Comparison of ENCODE assay signal across 15 mouse cellular contexts in genomic region chr1:80073950-80074349, GRCm38 (mm10).
DNase-seq lines count a peak whose midpoint lies in the region; ATAC-seq lines count a peak whose summit lies in the region.
"Had no signal": no experiment of that assay in that cellular context is flagged by ENCODE, and none has a peak within 500 bp of the region (broad histone marks: within the 10 kb centered on the region; RNA-seq: fewer than 3 reads in every experiment).

No protein-coding gene starts in this region.

- 88% methylated on average over 3 of the region's 3 CpGs for WGBS in heart, embryonic 12.5 days
- 86% methylated on average over 3 of the region's 3 CpGs for WGBS in liver, embryonic 11.5 days

- H3K27ac ChIP-seq in heart, embryonic 12.5 days (ENCODE audit: poor library complexity, severe bottlenecking) = no peak overlapping the region
- H3K27ac ChIP-seq in liver, embryonic 11.5 days (ENCODE audit: low read depth, low read length) = no peak overlapping the region
- H3K27ac ChIP-seq: embryonic facial prominence, embryonic 12.5 days; hindbrain, embryonic 13.5 days; kidney, embryonic 15.5 days; midbrain, embryonic 15.5 days; stomach, embryonic 15.5 days had no signal

- H3K4me2 ChIP-seq in heart, embryonic 12.5 days = no peak overlapping the region
- H3K4me2 ChIP-seq in liver, embryonic 11.5 days = no peak overlapping the region
- H3K4me2 ChIP-seq: embryonic facial prominence, embryonic 12.5 days; hindbrain, embryonic 13.5 days; kidney, embryonic 15.5 days; midbrain, embryonic 15.5 days; stomach, embryonic 15.5 days had no signal

- H3K9me3 ChIP-seq in heart, embryonic 12.5 days (replicated peaks) = no peaks in the 10 kb centered on the region
- no peaks in the 10 kb centered on the region for H3K9me3 ChIP-seq in liver, embryonic 11.5 days (ENCODE audit: control insufficient read depth, low read length)
- H3K9me3 ChIP-seq: embryonic facial prominence, embryonic 12.5 days; hindbrain, embryonic 13.5 days; kidney, embryonic 15.5 days; midbrain, embryonic 15.5 days; stomach, embryonic 15.5 days had no signal

- no peak for ATAC-seq in heart, embryonic 12.5 days (ENCODE audit: insufficient number of reproducible peaks, low FRiP score)
- ATAC-seq in liver, embryonic 11.5 days (replicated peaks; ENCODE audit: low FRiP score) = no peak
- ATAC-seq: midbrain, embryonic 15.5 days had no signal

- no peaks in the 10 kb centered on the region for H3K36me3 ChIP-seq in heart, embryonic 12.5 days
- H3K36me3 ChIP-seq in liver, embryonic 11.5 days (ENCODE audit: control insufficient read depth, insufficient read depth, low read length) = no peaks in the 10 kb centered on the region
- H3K36me3 ChIP-seq: embryonic facial prominence, embryonic 12.5 days; hindbrain, embryonic 13.5 days; kidney, embryonic 15.5 days; midbrain, embryonic 15.5 days; stomach, embryonic 15.5 days had no signal

- peak; percentile 77 for DNase-seq in heart, adult 11 months
- DNase-seq in layer of hippocampus, adult 9-11 months = peak; percentile 43
- no peak for DNase-seq in layer of hippocampus, postnatal 36 days
- DNase-seq in right cerebral cortex, adult 18-20 months = peak; percentile 8
- no peak for DNase-seq in right cerebral cortex, postnatal 25 days
- DNase-seq in liver, embryonic 11.5 days (ENCODE audit: low spot score) = no peak
- DNase-seq: adrenal gland, adult 8-10 months; B cell, adult 2 months; cerebellum, adult 11-12 months had no signal

- H3K4me1 ChIP-seq in heart, embryonic 12.5 days (replicated peaks) = no peaks in the 10 kb centered on the region
- H3K4me1 ChIP-seq in liver, embryonic 11.5 days (replicated peaks; ENCODE audit: control insufficient read depth, insufficient read depth, low read length) = no peaks in the 10 kb centered on the region
- H3K4me1 ChIP-seq: kidney, embryonic 15.5 days; midbrain, embryonic 15.5 days; stomach, embryonic 15.5 days had no signal

- H3K27me3 ChIP-seq in heart, embryonic 12.5 days (replicated peaks) = no peaks in the 10 kb centered on the region
- no peaks in the 10 kb centered on the region for H3K27me3 ChIP-seq in liver, embryonic 11.5 days (replicated peaks; ENCODE audit: control insufficient read depth, insufficient read depth, low read length)
- H3K27me3 ChIP-seq: embryonic facial prominence, embryonic 12.5 days; hindbrain, embryonic 13.5 days; kidney, embryonic 15.5 days; midbrain, embryonic 15.5 days; stomach, embryonic 15.5 days had no signal

- no peak overlapping the region for H3K9ac ChIP-seq in heart, embryonic 12.5 days
- no peak overlapping the region for H3K9ac ChIP-seq in liver, embryonic 11.5 days (ENCODE audit: low read depth, low read length)
- H3K9ac ChIP-seq: embryonic facial prominence, embryonic 12.5 days; hindbrain, embryonic 13.5 days; kidney, embryonic 15.5 days; midbrain, embryonic 15.5 days; stomach, embryonic 15.5 days had no signal

- no peak overlapping the region for H3K4me3 ChIP-seq in heart, embryonic 12.5 days
- H3K4me3 ChIP-seq in liver, embryonic 11.5 days (ENCODE audit: low read depth, low read length) = no peak overlapping the region
- H3K4me3 ChIP-seq: embryonic facial prominence, embryonic 12.5 days; hindbrain, embryonic 13.5 days; kidney, embryonic 15.5 days; midbrain, embryonic 15.5 days; stomach, embryonic 15.5 days had no signal

Comparison
In these comparisons a context has a peak if more than half of its experiments do, and no peak if none do; other contexts are left out.
1. DNase-seq: peak in heart, adult 11 months (single experiment), layer of hippocampus, adult 9-11 months (single experiment) and right cerebral cortex, adult 18-20 months (single experiment); none in layer of hippocampus, postnatal 36 days (0 of 2), right cerebral cortex, postnatal 25 days (single experiment) and liver, embryonic 11.5 days (single experiment).